8 mouse cellular contexts compared by ENCODE assay signal in the genomic region with DNA sequence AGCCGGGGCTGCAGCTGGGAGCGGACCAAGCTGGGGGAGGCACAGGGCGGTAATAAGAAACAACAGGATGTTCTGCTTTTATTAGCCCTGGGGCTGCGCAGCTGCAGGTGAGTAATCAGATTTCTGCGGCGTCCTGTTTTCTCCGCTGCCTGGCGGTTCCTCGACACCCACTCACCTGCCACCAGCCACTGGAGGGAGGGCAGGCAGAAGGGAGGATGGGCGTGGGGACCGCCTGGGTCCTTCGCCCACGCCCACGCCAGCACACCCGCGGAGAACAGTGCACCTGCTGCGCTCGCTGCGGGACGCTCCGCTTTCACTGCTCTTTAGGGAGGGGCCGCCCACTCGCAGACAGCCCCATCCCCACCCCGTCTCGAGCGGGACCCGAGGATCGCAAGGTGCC. TPM values are rescaled to one million over a fixed set of nuclear protein-coding genes. Genes with fewer than 3 reads are reported as not detected.
DNase-seq lines count a peak whose midpoint lies in the region; ATAC-seq and TF ChIP-seq lines count a peak whose summit lies in the region.

No protein-coding gene starts in this region.

- TF ChIP-seq CTCF in layer of hippocampus, adult 2 months (conservative IDR thresholded peaks at IDR 0.05), result no peak

- H3K4me2 ChIP-seq in hindbrain, embryonic 13.5 days, result peak overlapping the region; percentile 63

- peaks cover 37% of the 10 kb centered on the region for H3K27me3 ChIP-seq in hindbrain, embryonic 13.5 days

- H3K9ac ChIP-seq in hindbrain, embryonic 13.5 days, result peak overlapping the region; percentile 71

- no peak for ATAC-seq in hindbrain, embryonic 13.5 days (ENCODE audit: low FRiP score)

- H3K9me3 ChIP-seq in hindbrain, embryonic 13.5 days, result no peaks in the 10 kb centered on the region

- 2% methylated on average over 28 of the region's 28 CpGs for WGBS in hindbrain, embryonic 13.5 days

- no peak overlapping the region for H3K27ac ChIP-seq in layer of hippocampus, adult 2 months
- no peak overlapping the region for H3K27ac ChIP-seq in brown adipose tissue, adult 24 weeks (replicated peaks; ENCODE audit: low read depth, low read length)
- no peak overlapping the region for H3K27ac ChIP-seq in hindbrain, embryonic 13.5 days

- H3K36me3 ChIP-seq in hindbrain, embryonic 13.5 days, result no peaks in the 10 kb centered on the region

- peak overlapping the region; percentile 29 for H3K4me3 ChIP-seq in layer of hippocampus, adult 2 months
- H3K4me3 ChIP-seq in brown adipose tissue, adult 24 weeks (ENCODE audit: insufficient read depth, low read depth, low read length), result 0 out of 2 replicates have a peak overlapping the region, but pooled peaks have one; percentile 1
- H3K4me3 ChIP-seq in hindbrain, embryonic 13.5 days, result peak overlapping the region; percentile 35

- no peaks in the 10 kb centered on the region for H3K4me1 ChIP-seq in brown adipose tissue, adult 24 weeks (ENCODE audit: control insufficient read depth, insufficient read depth, insufficient read length, low read length)
- H3K4me1 ChIP-seq in hindbrain, embryonic 13.5 days (replicated peaks), result peaks cover 9% of the 10 kb centered on the region

- intact Hi-C loops in gastrocnemius, postnatal 36 days (cut with DNase I), result no loop called here

- DNase-seq in layer of hippocampus, adult 2 months (ENCODE audit: low spot score in 2 of 2), result no peak
- DNase-seq in layer of hippocampus, postnatal 36 days, result no peak
- DNase-seq in lung, postnatal 14 days, result peak; percentile 26
- peak; percentile 75 to 85 for DNase-seq in spleen, adult 18-20 months
- no peak for DNase-seq in cerebellum, adult 9-10 months
- no peak for DNase-seq in gastrocnemius, postnatal 36 days

RNA-seq across cellular contexts. Expression of a gene that starts 28.5 kb away (rescaled TPM):
- total RNA-seq in layer of hippocampus, adult 2 months (2021), result 100 to 1,000 TPM; 291 to 317 TPM
- 100 to 1,000 TPM; 284 to 295 TPM for total RNA-seq in layer of hippocampus, postnatal 36 days (2021)
- polyA plus RNA-seq in brown adipose tissue, adult 24 weeks (2012; ENCODE audit: insufficient read depth, insufficient read length, missing spikeins), result 772 and 1,311 TPM in 2 replicates
- polyA plus RNA-seq in hindbrain, embryonic 13.5 days (2015; fragmentation: Nextera tagmentation; extraction: Ambion mirVana), result 329 and 334 TPM in 2 replicates
- 100 to 1,000 TPM; 188 to 251 TPM for total RNA-seq in gastrocnemius, postnatal 36 days (2021)

Comparison
In these comparisons a context has a peak if more than half of its experiments do, and no peak if none do; other contexts are left out.
1. DNase-seq: peak in lung, postnatal 14 days (single experiment) and spleen, adult 18-20 months (2 of 2); none in layer of hippocampus, adult 2 months (0 of 2), layer of hippocampus, postnatal 36 days (0 of 2), cerebellum, adult 9-10 months (single experiment) and gastrocnemius, postnatal 36 days (0 of 2).
2. Peak in every context shown above with its lines, with median percentiles within 50 percentile points of each other: H3K4me3 ChIP-seq.